Mouse (Mus musculus) gastrocnemius, postnatal 4 days (tissue): ENCODE data around the gene Osgin1. TPM values are rescaled to one million over a fixed set of nuclear protein-coding genes. Genes with fewer than 3 reads are reported as not detected.

Experiments used
- DNase-seq, 2 experiments: peaks; one replicate each; pipeline ENCODE4 v3.0.0; 2021 to 2022; ENCODE audit warnings: low spot score in 2 of 2, mixed read lengths in 2 of 2
- total RNA-seq, 2 experiments: library from RNA; stranded (reverse); gene quantifications; 2 replicates each; pipeline ENCODE4 v1.2.3; 2021

Osgin1 gene
- total RNA-seq, 2 experiments from 2014 or later = 2.2 to 3.8 TPM

GRCm38 (mm10) chr8:119440250-119440951, 6.5 kb downstream of the Osgin1 start:
- peak; percentile 50 to 78 for DNase-seq

DNA sequence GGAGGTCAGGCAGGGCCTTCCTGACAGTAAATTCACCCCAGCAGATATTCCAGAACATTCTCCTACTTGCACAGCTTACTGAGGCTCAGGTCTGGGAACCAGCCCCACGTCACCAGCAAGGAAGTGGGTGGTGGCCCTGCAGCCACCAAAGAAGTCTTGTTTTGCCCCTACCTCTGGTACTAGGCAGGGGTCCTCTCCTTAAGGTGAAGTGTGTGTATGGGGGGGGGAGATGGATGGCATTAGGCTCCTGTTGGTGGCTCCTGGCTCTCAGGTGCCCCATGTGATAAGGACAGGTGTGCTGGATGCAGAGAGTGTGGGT, 7.0 kb downstream of the Osgin1 start:
- no peak for DNase-seq

GRCm38 (mm10) chr8:119442013-119442412, 8.1 kb downstream of the Osgin1 start:
- no peak for DNase-seq

GRCm38 (mm10) chr8:119442970-119443369, 9.0 kb downstream of the Osgin1 start:
- DNase-seq = no peak

DNA sequence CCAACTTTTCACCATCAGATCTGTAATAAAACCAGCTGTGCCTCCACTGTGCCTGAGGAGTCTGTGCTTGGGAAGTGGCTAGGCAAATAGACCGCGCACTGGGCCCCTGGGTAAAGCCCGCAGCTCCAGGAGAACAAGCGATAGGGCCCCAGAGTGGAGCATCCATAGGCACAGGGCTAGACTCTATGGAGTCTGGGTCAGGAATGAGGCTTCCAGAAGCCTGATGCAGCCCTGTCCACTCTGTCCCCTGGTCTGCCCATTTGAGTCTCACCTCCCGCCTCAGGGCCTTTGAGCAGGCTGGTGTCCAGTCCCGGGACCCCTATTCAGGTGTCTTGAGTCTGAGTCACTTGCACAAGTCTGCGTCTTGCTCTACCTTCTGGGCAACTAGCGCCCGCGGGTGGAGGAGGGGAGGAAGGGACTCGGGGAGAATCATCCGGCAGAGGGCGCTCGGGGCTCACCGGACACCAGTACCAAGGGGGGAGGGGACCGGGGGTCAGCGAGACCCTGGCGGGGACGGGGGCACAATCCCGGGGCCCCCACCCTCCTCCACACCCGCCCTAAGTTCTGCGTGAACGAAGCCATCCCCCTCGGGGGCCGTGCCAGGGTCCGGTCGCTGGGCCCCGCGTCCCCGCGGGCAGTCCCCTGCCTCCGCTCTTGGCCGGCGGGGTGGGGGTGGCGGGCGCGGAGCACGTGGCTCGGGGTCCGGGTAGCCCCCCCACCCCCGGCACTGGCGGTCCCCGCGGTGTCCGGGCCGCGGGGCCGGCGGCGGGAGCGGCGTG, 12.5 kb downstream of the Osgin1 start, which contains the start of gene Necab2:
Gene Necab2, plus strand, starts transcription at position 509 of the 779 bp plus-strand sequence.
- peak; percentile 77 to 84 for DNase-seq

GRCm38 (mm10) chr8:119446990-119447780, 13.3 kb downstream of the Osgin1 start:
- DNase-seq = no peak

- DNase-seq = no peak
These were observed 13.9 kb downstream of the Osgin1 start for GRCm38 (mm10) chr8:119447781-119448170.

DNA sequence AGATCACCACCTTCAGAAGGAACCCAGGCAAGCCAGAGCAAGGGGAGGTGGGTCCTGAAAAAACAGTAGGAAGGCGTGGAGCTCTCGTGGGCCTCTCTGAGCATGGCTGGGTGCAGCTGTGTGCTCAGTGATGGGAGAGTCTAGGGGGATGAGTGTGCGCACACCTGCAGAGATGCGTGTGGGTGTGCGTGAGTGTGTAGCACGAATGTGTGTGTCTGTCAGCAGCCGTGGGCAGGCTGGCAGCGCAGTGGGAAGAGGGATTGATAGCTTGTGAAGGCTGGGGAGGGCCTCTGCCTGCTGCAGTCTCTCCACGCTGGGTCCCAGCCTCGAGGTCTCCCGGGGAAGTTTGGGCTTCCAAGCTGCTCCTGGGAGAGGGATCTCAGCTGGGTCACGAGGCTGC, 15.7 kb downstream of the Osgin1 start:
- DNase-seq = no peak

DNA sequence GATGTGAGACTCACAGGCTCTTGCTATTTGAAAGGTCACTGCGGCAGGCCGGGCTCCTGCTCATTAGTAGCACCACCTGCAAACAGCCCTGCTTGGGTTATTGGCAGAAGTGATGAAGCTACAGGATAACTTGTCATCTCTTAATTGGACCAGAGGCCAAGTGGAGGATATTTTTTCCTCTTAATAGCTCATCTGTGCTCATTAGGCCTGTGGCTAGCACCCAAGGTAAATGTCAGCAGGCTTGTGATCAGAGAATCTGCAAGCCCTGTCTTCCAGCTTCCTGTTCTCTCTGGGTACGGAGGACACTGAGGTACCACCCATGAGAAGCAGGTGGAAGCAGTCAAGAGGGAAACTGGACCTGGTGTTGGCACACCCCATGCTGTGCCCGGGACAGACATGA, 17.2 kb downstream of the Osgin1 start:
- DNase-seq = no peak

GRCm38 (mm10) chr8:119452919-119453318, 19.0 kb downstream of the Osgin1 start:
- DNase-seq = no peak

GRCm38 (mm10) chr8:119456045-119456444, 22.1 kb downstream of the Osgin1 start:
- DNase-seq = no peak

DNA sequence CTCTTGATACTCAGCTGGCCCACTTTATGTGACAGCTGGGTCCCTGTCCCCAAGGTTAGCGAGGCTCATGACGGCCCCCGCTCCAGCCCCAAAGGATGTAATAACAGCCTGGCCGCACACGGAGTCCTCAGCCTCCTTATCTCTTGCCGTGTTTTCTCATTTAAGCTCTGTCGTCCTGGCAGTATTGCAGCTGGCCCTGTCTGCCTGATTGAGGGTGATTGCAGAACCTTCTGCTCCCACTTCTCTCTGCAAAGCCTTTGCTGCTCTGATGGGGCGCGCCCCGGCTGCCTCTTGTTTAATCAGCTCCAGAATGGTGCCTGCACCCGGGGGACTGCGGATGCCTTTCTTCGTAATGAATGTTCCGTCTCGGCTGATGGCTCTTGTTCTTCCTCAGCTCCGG, 25.8 kb downstream of the Osgin1 start:
- DNase-seq = no peak

- DNase-seq = no peak
These were observed 27.4 kb downstream of the Osgin1 start for GRCm38 (mm10) chr8:119461356-119461755.

GRCm38 (mm10) chr8:119463709-119464108, 29.8 kb downstream of the Osgin1 start:
- no peak for DNase-seq

DNA sequence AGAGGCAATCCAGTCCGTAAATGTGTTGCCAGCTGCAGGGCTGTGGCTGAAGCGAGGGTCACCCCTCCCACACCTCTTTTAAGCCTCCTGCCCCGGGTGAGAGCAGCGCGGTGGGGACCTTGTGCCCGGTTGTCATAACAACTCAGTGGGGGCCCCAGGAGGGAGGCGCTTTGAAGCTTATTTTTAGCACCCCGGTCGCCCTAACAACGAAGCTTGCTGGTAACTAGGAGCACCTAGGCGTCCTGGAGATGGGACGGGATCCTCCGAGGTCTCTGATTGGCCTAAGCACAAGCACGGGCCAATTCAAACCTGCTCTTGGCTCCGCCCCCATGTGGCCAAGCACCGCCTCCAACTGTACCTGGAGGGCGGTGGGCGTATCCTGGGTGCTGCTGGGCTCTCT, 32.2 kb downstream of the Osgin1 start:
- DNase-seq = no peak

DNA sequence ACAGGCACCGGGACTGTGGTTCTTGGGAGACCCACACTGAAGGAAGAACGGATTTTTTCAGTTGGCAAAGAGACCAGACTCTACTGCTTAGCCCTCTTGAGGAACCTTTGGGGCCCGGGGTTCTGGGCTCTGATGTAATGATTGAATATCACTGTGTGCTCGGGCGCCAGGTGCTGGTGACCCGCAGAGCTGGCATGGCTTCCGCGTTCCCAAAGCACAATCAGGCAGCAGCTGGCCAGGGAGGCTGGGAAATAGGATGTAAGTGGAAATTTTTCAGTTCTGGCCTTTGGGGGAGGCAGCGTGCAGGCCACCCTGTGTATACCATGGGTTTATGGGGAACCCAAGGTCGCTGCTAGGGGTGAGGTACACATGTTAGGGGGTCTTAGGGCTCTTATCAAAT, 32.9 kb downstream of the Osgin1 start:
- no peak for DNase-seq

- DNase-seq = no peak
These were observed 34.2 kb downstream of the Osgin1 start for GRCm38 (mm10) chr8:119468091-119468490.

- no peak for DNase-seq
These were observed 44.8 kb downstream of the Osgin1 start for GRCm38 (mm10) chr8:119478684-119479083.

DNA sequence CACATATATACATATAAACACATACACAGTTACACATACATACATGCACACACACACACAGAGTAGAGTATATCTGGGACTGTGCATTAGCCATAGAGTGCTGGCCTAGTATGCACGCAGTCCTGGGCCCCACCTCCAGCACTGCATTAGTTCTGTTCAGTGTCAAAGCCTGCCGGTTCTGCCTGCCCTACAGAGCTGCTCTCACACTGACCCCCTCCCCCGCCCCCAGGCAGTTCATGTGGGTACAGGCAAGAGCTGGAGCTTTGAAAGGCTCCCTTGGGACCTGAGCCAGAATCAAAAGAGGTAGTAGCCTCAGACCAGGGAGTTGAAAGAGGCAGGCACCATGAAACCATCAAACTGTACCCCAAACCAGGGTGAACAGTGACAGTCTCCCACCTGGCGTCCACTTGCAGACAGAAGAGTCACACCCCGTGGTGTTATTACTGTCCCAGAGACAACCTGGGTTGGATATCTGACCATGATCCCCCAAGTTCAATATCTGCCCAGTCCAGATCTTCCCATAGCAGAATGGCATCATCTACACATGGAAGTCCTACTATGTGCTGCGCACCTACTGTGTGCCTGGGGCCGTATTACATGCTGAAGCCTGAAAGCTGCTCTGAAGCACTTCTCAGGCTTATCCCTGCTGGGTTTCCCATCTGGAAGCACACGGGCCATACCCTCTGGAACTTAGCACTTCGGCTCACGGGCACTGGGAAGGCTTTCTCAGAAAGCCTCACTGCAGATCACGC, 50.4 kb downstream of the Osgin1 start:
- DNase-seq = no peak

DNA sequence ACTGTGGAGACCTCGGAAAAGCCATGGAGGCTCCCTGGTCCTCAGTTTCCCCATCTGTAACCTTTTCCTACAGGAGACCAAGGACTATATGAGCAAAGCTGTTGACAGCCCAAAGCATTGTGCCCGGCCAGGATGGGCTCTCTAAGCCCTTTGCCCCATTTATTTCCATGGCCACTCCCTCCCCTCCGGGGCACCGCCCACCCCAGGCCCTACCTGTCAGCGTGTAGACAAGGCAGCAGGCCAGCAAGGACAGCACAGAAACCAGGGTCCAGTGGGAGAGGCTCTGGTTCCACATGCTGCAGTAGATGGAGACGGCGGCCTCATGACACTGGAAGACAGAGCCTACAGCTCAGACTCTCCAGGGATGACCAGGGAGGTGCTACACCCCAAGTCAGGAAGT, 53.2 kb downstream of the Osgin1 start:
- no peak for DNase-seq
